Mouse (Mus musculus): ENCODE measurements around the gene Kdm2a. TPM values are rescaled to one million over a fixed set of nuclear protein-coding genes. Genes with fewer than 3 reads are reported as not detected.

The Kdm2a gene
- total and polyA plus RNA-seq, 3 experiments, result 20.3 to 55.9 TPM; not detected in 1

- TF ChIP-seq TAL1 (IDR thresholded peaks at IDR 0.05; ENCODE audit: low read length), result peak; percentile 16; the same call in 1 of the 2 replicates
Measured at GRCm38 (mm10) chr19:4404840-4405239, 6.8 kb upstream of the Kdm2a start (continued).

- H3K79me2 ChIP-seq (ENCODE audit: control insufficient read depth, insufficient read depth, low read length, poor library complexity), result peaks cover 32% of the 10 kb centered on the region
- H3K4me1 ChIP-seq (ENCODE audit: control insufficient read depth in 1 of 2, insufficient read depth in 2 of 2, low read length in 2 of 2), result peaks cover 8 to 16% of the 10 kb centered on the region in 2 experiments
- TF ChIP-seq SIN3A (IDR thresholded peaks at IDR 0.05; ENCODE audit: low read length), result peak; percentile 43; the same call in 1 of the 2 replicates
- TF ChIP-seq ZMIZ1 (IDR thresholded peaks at IDR 0.05; ENCODE audit: low read depth, low read length), result no peak
- TF ChIP-seq USF1 (IDR thresholded peaks at IDR 0.05; ENCODE audit: low read depth, low read length), result no peak
- peak; percentile 42 to 43; a peak in 2 of 4 replicates for TF ChIP-seq EP300 (IDR thresholded peaks at IDR 0.05; ENCODE audit: low read depth in 1 of 2, low read length in 2 of 2)
- TF ChIP-seq GATA1 (IDR thresholded peaks at IDR 0.05; ENCODE audit: low read depth, low read length), result peak; percentile 67
- TF ChIP-seq ETS1 (IDR thresholded peaks at IDR 0.05; ENCODE audit: low read depth, low read length), result 0 out of 2 replicates have a peak, but pooled peaks have one; percentile 31
- peaks cover 3 to 19% of the 10 kb centered on the region in 2 experiments; a peak in 3 of 4 replicates for H3K36me3 ChIP-seq (ENCODE audit: control insufficient read depth in 1 of 2, insufficient read depth in 2 of 2, low read length in 2 of 2)
- H3K27me3 ChIP-seq (ENCODE audit: control insufficient read depth in 1 of 2, insufficient read depth in 2 of 2, low read length in 2 of 2), result no peaks in the 10 kb centered on the region
- H3K27ac ChIP-seq (ENCODE audit: control insufficient read depth, low read depth, low read length), result peak overlapping the region; percentile 97
- no peaks in the 10 kb centered on the region for H3K9me3 ChIP-seq (replicated peaks; ENCODE audit: insufficient read depth, low read length)
- H3K9ac ChIP-seq (ENCODE audit: control insufficient read depth, low read depth, low read length, poor library complexity, severe bottlenecking), result peak overlapping the region; percentile 97
- DNase-seq (ENCODE audit: low read depth, low spot score), result peak; percentile 73
- peak overlapping the region; percentile 7 to 93; a peak in 2 of 4 replicates for H3K4me3 ChIP-seq (ENCODE audit: control insufficient read depth in 1 of 2, insufficient read depth in 1 of 2, low read depth in 2 of 2, low read length in 2 of 2)
Measured at GRCm38 (mm10) chr19:4398959-4399358, 874 bp upstream of the Kdm2a start.

- H3K9me3 ChIP-seq (replicated peaks; ENCODE audit: insufficient read depth, low read length), result no peaks in the 10 kb centered on the region
- peak overlapping the region; percentile 93 to 96 for H3K4me3 ChIP-seq (ENCODE audit: control insufficient read depth in 1 of 2, insufficient read depth in 1 of 2, low read depth in 2 of 2, low read length in 2 of 2)
- peaks cover 8 to 16% of the 10 kb centered on the region in 2 experiments for H3K4me1 ChIP-seq (ENCODE audit: control insufficient read depth in 1 of 2, insufficient read depth in 2 of 2, low read length in 2 of 2)
- H3K79me2 ChIP-seq (ENCODE audit: control insufficient read depth, insufficient read depth, low read length, poor library complexity), result peaks cover 34% of the 10 kb centered on the region
- DNase-seq (ENCODE audit: low read depth, low spot score), result peak; percentile 83
- TF ChIP-seq GABPA (IDR thresholded peaks at IDR 0.05; ENCODE audit: low read depth, low read length) (no peak), CHD1 (IDR thresholded peaks at IDR 0.05; ENCODE audit: low read depth, low read length) (peak; percentile 59; the same call in 1 of the 2 replicates), MEF2A (IDR thresholded peaks at IDR 0.05; ENCODE audit: extremely low read depth, insufficient replicate concordance, low read depth, low read length, poor library complexity, severe bottlenecking) (no peak), HCFC1 (IDR thresholded peaks at IDR 0.05; ENCODE audit: low read depth, low read length) (0 out of 2 replicates have a peak, but pooled peaks have one; percentile 30), ZMIZ1 (IDR thresholded peaks at IDR 0.05; ENCODE audit: low read depth, low read length) (0 out of 2 replicates have a peak, but pooled peaks have one; percentile 4), POLR2A (IDR thresholded peaks at IDR 0.05; ENCODE audit: control insufficient read depth in 1 of 2, insufficient read depth in 1 of 2, low read depth in 1 of 2, low read length in 2 of 2, poor library complexity in 1 of 2) (no peak), UBTF (IDR thresholded peaks at IDR 0.05; ENCODE audit: borderline replicate concordance, insufficient read depth, low read depth, low read length) (no peak), TBP (IDR thresholded peaks at IDR 0.05; ENCODE audit: low read depth, low read length) (no peak), MYB (IDR thresholded peaks at IDR 0.05; ENCODE audit: low read depth, low read length) (0 out of 2 replicates have a peak, but pooled peaks have one; percentile 53), EP300 (IDR thresholded peaks at IDR 0.05; ENCODE audit: low read depth in 1 of 2, low read length in 2 of 2) (no peak), ZNF384 (IDR thresholded peaks at IDR 0.05; ENCODE audit: low read depth, low read length) (peak; percentile 66), POLR2AphosphoS2 (IDR thresholded peaks at IDR 0.05; ENCODE audit: low read length) (peak; percentile 65; the same call in 1 of the 2 replicates), SIN3A (IDR thresholded peaks at IDR 0.05; ENCODE audit: low read length) (peak; percentile 53), ETS1 (IDR thresholded peaks at IDR 0.05; ENCODE audit: low read depth, low read length) (no peak)
- peaks cover 5 to 22% of the 10 kb centered on the region in 2 experiments; a peak in 3 of 4 replicates for H3K36me3 ChIP-seq (ENCODE audit: control insufficient read depth in 1 of 2, insufficient read depth in 2 of 2, low read length in 2 of 2)
- peak overlapping the region; percentile 97 for H3K9ac ChIP-seq (ENCODE audit: control insufficient read depth, low read depth, low read length, poor library complexity, severe bottlenecking)
- no peaks in the 10 kb centered on the region for H3K27me3 ChIP-seq (ENCODE audit: control insufficient read depth in 1 of 2, insufficient read depth in 2 of 2, low read length in 2 of 2)
- H3K27ac ChIP-seq (ENCODE audit: control insufficient read depth, low read depth, low read length), result peak overlapping the region; percentile 97
Measured at GRCm38 (mm10) chr19:4398630-4398948, 504 bp upstream of the Kdm2a start.

Measured in MEL (cell line).